Mouse (Mus musculus) spleen, adult 12 weeks (tissue): ENCODE data around the gene Srrd.

ENCODE experiments used
- DNase-seq: peaks from one replicate; pipeline ENCODE4 v3.0.0; 2022; ENCODE audit warnings: low spot score

Srrd gene

DNA sequence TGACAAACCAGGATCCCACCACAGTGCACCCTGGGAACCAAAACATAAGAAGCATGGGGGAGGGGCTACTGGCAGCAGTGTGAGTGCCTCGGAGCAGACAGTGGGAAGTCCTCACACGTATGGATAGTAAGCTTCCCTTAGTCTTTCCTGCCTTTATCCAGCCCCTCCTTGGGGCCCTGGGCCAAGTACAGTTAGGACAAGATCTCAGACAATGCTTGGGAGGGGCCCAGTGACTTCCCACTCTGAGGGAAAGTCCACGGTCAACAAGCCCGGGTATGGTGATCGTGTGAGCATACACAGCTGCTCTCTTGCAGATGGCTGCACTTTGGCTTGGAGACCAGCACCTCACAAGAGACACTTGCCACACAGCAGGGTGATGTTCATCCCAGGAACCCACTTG is 25.5 kb downstream of the Srrd start:
- no peak for DNase-seq

DNA sequence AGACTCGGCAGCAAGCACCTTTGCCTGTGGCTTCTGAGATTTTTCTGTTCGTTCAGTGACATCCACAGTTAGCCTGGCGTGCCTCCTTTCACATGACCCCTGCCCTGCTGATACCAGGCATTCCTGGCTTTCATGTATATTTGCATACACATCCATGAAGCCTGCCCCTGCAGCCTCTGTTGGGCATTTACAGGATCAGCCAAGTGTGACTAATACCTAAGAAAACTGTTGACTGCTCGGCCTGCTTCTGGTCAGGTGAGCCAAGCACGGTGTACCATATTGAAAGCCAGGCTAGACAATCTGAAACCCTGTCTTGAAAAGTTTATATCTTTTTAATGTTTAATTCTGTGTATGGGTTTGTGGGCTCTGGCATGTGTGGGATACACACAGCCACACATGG is 26.4 kb downstream of the Srrd start:
- DNase-seq: no peak

DNA sequence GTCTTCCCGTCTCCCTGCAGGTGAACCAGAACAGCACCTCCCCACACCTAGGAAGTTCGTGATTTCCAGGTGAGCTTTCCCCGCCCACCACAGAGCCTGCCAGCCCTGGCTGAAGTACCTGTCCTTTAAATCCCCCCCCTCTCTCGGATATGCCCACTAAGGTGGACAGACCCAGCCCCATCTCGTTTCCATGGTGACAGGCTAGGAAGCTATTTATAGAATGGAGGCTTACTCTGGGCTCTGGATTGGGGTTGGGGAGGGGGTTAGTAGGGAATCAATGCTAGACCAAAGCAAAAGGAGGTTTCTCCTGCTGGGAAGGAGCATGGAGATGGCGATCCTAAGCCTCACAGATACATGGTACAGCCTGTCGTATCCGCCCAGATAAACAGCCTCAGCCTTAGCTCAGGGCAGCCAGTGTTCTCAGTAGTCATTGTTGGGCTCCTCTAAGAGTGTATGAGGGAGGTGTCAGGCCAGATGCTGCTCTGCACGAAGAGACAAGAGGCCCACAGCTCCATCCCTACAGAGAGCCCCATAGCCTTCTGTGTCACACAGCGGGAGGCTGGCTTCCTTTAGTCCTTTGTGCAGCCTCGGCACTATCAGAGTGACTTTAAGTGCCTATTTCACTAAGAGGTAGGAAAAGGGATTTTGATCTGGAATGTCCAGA is 29.5 kb downstream of the Srrd start:
- DNase-seq: no peak

DNA sequence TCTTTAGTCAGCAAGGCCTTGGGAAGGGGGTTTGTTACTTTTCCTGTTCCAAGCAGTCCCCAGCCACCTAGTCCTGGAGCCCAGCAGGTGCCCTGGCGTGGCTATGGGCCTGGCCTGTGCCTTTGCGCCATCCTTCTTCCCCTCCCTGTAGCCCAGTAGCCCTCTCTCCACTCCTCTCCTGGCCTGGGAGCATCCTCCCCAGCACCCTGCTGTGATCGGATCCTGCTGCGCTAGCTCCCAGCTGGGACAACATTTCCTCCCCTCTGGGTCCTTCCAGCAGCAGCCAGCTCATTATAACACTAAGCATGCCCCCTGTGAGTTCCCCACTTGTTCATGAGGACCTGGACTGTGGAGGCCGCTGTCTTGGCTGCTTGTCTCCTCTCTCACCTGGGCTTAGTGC is 37.0 kb downstream of the Srrd start:
- DNase-seq: no peak

DNA sequence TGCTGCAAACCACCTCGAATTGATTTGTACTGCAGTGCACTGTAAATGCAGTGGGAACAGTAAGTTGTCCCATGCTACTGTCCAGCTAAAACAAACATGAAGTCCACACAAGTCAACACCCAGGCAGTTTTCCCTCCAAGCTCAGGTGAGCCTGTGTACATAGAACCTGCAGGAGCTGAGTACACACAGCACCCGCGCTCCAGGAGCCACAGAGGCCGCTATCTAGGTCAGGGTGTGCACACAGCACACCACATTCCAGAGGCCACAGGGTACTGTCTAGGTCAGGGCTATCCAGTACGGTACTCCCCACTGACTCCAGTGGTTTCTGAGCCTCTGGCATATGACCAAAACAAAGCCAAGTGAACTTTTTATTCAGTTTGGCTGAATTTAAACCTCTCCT is 40.5 kb downstream of the Srrd start:
- no peak for DNase-seq

DNA sequence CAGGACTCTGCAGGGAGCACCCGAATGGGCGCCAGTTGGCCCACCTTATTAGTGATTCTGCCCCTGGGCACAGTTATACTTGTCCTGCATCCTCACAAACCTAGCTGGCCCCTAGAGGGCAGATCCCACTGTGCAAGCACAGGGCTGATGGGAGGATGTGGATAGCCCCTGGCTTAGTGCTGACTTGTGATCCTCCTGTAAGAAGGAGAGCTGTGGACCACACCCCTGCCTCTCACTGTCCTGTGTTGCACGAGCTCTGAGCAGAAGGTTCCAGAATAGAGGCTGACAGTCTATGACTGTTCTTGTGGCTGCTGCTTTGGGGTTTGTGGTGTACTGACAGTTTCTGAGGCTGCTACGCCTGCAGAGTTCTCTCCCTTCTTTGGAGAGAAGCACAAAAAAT is 41.1 kb downstream of the Srrd start:
- no peak for DNase-seq

DNA sequence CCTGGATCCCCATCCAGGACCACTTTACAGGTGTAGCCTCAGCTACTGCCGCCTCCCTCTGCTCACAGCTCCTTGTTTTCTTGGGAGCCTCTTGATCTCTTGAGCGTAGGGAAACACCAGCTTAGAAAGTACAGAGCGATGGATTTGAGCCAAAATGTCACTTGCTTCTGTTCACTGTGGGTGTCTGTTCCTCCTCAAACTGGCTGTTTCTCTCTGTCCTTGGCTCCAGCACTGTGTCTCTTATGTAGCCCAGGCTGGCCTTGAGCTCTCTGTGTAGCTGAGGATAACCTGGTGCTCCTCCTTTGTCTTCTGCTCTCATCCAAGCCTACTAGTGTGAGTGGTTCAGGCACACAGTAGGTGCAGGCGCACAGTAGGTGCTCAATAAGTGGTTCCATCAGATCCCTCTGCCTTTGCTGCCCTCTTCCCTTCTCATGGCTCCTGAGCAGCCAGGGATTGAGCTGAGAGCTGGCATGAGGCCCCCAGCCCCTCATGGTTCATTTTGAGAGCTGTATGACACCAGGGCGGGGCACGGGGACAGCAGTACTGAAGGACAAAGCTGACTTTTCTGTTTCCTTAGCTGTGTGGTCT is 42.0 kb downstream of the Srrd start:
- DNase-seq: no peak

DNA sequence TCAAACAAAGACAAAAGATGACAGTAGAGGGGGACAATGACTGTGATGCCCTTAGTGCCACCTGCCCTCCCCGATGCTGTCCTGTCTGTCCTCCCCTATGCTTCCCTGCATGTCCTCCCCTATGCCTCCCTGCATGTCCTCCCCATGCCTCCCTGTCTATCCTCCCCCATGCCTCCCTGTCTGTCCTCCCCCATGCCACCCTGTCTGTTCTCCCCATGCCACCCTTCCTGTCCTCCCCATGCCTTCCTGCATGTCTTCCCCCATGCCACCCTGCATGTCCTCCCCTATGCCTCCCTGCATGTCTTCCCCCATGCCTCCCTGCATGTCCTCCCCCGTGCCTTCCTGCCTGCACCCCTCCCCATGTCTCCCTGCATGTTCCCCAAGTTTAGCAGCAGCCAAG is 42.7 kb downstream of the Srrd start:
- DNase-seq: no peak

DNA sequence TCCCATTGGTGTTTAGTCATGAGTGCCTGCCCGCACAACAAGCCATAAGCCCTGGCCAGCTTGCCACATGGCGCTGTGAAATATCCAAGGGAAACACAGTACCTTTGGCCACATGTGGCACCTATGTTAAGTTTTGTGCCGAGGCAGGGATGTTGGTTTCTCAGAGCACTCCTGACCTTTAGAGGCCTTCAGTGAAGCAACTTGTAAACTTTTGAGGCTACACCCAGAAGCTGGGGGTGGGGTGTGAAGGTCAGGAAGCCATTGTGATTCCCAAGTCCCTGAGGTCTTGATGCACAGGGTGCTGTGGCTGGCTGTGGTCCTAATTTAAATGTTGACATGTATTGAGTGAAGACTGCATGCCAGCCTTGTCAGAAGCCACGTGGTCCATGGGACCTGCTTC is 43.4 kb downstream of the Srrd start:
- no peak for DNase-seq

DNA sequence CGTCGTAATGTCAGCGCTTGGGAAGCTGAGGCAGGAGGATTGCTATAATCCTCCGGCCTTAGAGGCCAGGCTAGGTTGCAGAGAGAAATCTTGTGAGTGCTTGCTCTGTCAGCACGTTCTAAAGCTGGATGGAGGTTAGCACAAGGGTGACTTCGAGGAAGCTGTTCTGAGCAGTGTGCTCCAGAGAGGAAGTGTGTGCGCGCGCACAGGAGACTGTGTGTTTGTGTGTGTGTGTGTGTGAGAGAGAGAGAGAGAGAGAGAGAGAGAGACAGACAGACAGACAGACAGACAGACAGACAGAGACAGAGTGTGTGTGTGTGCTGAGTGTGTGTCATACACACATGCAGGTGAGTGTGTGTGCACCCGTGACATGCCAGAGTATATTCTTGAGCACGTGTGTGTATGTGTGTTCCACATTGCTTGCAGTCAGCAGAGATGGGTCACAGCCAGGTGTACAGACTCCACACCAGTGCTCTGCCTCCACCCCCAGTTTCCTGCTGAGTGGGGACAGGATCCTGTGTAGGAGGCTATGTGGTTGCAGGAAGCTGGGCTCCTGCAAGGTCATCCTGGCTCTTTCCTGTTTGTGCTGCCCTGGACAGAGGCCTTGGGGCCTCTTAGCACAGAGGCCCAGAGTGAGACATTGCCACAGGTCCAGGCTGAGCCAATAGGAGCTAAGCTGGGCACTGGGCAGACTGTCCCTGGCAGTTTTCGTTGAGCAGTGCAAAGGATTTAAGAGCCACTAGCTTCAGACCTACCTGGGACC is 44.4 kb downstream of the Srrd start:
- DNase-seq: no peak

DNA sequence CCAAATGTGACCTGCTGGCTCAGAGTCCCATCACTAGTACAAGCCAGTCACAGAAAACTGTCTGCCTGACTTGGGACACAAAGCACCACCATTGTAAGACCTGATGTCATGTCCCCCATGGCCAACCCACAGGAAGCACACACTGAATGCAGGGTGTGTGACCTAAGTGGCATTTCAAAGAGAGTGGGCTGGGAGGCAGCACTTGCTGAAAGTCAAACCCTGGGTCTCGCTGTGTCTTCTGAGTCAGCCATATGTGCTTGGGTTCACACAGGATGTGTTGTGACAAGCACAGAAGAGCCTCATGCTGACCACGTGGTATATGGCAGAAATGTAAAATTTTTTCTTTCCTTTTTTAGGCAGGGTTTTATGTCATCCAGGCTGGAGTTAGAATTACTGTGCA is 45.6 kb downstream of the Srrd start:
- DNase-seq: no peak

DNA sequence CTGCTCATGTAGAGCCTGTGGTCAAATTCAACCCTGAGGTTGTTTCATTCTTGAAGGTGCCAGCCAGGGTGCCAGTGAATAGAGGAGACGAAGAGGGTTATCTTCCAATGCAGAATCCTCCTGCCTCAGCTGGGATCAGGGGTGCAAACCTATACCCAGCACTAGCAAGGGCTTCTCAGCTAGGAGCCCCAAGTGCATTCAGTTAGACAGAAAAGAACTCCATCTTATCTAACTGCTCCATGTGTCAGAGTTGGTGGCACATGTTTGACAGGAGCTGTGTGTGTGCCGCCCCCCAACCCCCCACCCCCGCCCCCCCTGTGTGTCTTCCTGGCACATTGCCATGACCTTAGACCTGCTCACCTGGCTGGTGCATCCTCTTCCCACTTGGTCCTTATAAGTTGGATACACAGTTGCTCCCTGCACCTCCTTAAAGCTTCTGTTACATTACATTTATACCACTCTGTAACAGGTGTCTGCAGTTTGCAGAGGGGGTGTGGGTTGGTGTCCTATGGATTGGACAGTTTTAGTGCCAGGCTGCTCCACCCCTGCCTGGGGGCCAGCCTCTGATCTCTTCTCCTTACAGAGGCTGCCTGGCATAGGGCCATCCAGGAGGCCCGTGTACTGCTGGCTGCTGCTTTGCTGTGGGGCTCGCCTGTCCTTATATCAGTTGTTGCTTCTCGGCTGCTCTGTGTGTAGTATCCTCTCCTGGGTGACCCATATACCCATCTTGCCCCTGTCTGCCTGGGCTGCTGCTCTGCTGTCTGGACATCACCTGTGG is 46.2 kb downstream of the Srrd start:
- no peak for DNase-seq

DNA sequence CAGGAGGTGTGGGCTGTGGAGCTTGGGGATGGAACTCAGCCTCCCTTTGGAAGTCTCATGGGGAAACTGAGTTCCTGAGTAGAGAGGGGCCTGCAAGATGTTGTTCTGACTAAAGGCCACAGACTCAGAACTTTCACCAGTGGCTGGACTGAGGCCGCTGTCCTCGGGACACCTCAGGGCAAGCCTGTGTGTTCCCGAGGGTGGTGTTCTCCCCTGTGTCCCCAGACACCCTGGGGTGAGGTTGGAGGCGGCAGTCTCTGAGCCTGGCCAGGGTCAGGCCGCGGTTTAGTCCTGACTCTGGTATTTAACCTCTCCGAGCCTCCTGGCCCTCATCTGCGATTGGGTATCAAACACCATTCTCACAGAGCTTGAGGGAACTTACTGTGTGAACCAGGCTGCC is 47.3 kb downstream of the Srrd start:
- no peak for DNase-seq

DNA sequence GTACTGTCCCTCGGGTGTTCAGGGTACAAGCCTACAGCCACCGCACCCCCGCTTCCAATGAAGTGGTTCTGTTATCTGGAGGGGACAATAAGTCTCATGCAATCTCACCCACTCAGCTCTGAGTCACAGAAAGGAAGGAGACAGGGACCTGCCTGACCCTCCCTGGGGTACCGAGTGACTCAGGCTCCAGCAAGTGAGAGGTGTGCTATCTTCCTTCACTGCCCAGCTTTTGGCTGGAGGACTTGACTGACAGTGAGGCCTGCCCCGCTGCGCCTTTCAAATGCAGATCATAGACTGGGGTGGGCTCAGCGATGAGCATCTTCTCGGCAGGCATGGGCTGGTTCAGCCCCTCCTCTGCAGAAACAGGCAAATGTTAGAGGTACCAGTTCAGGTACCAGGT is 47.7 kb downstream of the Srrd start:
- DNase-seq: no peak

DNA sequence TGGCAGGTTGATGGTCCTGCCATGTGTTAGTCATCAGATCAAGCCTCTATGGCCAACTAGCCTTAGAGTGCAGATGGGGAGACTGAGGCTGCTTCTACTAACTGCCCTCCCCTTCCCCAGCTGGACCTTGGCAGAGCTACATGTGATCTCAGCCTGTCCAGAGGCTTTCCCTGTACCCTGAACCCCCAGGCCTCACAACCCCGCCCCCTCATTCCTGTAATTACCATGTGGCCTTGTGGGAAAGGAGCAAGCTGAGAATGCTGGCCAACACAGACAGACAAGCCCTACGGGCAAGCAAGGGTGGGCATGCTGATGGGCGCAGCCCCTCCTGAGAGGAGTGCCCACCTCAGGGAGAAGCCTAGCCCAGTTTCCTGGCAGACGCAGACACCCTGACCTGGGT is 48.1 kb downstream of the Srrd start:
- DNase-seq: no peak

DNA sequence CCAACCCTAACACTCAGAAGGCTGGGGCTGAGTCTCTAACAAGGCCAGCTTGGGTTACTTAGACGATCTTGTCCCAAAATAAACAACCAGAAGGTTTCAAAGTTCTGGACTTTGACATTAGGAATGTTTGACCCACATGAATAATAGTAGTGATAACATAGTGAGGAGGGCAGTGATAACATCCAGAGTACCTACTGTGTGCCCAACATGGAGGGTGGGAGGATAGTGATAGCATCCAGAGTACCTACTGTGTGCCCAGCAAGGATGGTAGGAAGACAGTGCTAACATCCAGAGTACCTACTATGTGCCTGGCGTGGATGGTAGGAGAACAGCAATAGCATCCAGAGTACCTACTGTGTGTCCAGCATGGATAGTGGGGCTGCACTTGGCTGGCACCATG is 49.0 kb downstream of the Srrd start:
- DNase-seq: no peak

DNA sequence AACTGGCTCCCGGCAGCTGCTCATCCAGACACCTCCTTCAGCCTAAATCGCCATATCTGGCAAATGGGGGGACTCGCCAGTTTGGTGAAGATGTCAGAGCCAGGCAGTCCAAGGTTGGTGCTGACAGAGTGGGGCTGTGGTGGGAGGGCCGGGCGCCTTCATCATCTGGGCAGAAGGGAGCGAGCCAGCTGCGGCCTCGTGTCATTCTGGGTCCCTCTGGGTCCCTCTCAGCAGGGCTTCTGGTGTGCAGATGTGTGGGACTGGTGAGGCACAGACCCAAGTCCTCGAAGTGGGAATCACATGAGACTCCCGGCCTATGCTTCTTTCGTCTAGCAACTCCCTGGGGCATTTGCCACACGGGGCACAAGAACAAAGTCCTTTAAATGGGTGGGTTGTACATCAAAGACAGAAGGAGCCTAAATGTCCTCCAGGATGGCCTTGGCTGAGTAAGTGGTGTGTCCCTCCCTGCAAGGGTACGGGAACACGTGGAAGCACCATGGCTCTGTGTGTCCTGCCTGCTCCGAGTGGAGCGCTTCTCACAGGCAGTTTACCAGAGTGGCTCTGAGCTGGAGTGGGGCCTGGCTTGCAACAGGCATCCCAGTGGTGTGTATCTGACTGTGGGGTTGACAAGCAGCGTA is 50.4 kb downstream of the Srrd start:
- no peak for DNase-seq

DNA sequence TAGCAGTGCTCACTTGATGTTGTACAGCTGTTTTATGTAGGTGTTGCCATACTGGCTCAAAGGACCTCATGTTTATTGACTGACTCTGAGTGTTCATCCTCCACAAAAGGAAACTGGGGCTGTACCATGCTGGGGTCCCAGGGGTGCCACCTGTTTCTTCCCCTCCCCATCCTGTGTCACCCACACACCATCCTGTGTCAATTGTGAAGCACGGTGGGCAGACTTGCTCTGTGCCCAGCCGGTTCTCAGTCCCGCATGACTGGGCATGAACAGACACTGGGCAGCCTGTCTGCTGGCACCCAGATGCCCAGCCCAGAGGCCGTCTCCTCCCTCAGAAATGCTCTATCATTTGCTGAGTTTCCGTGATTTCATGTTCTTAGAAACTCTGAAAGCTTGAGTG is 51.0 kb downstream of the Srrd start:
- no peak for DNase-seq

DNA sequence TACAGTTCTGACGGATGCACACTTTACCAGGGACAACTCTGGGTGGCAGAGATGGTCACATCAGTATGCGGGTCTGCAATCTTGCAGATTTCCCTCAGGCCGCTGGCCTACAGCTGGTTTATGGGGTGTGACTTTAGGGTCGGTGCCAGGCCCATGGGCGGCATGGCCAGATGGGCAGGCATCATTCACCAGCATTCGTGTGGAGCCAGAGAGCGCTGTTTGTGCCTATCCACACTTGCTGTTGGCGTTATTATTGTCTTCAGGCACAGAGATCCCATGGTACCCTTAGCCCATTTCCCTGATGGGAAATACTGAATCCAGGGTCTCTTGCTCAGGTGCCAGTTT is 52.3 kb downstream of the Srrd start:
- no peak for DNase-seq

DNA sequence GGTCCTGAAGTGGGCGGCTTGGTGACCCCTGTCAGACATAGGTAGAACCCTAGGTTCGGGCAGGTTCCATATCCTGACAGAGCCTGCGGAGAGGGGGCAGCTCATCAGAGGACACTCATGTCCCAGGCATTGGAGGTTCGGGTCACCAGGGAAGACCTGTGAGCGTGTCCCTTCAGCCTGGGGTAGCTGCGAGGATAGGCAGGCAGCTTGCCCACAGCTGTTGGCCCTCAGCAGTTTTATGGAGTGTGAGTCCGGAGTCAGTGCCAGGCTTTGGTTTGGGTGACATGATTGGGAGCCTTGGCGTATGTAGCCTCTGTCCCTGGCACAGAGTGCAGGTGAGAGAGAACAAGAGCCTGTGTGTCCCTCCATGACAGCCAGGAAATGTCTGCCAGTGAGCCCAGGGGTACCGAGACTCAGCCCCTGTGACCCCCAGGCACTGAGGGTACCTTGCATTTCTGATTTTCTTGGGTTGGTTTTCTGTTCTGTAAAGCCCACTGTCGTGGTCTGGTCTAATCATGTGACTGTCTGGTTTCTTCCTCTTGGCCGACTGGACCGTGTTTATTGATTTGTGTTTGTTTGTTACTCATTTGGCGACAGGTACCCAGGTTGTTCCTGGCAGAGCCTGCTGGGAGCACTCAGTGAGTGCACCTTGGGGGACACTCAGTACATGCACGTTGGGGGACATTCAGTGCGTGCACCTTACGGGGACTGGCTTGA is 52.9 kb downstream of the Srrd start:
- no peak for DNase-seq

DNA sequence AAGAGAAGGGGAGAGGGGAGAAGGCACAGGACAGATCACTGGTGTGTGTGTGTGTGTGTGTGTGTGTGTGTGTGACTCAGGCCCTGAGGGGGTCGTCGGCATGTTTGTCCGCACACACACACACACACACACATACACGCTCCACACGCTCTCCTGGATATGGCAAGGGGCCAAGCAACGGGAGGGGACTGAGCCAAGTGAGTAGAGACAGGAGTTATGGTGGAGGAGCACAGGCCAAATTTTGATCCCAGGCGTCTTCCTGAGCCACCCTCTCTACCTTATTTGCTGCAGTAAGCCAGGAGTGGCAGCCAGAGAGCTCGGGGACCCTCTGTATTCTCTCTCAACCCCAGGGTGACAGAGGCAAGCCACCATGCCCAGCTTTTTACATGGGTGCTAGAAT is 53.6 kb downstream of the Srrd start:
- no peak for DNase-seq
